Mouse (Mus musculus) liver, adult 2 months (tissue): ENCODE measurements around the gene Fam83b.

Experiments used
- CTCF ChIP-seq: fragments of 200-500 bp; IDR thresholded peaks from 2 replicates; pipeline ENCODE4 v1.5.1; 2011; ENCODE audit warnings: low read depth, low read length, control low read depth
- POLR2A ChIP-seq: fragments of 200-500 bp; IDR thresholded peaks from 2 replicates; pipeline ENCODE4 v1.6.1; 2011; ENCODE audit warnings: low read length, control low read depth; ENCODE audit not compliant: insufficient read depth; ENCODE audit errors: extremely low read depth

- no peak for TF ChIP-seq CTCF
- no peak for TF ChIP-seq POLR2A
Measured at GRCm38 (mm10) chr9:76539953-76540621, 26.8 kb downstream of the Fam83b start.
